Mouse (Mus musculus): Measurements from ENCODE around the gene 9530068E07Rik.
"Not testable (repeated sequence)": the region's sequence is repeated elsewhere in the genome, so short reads cannot be mapped to it uniquely, and the experiment has no call there.

Gene 9530068E07Rik

DNA sequence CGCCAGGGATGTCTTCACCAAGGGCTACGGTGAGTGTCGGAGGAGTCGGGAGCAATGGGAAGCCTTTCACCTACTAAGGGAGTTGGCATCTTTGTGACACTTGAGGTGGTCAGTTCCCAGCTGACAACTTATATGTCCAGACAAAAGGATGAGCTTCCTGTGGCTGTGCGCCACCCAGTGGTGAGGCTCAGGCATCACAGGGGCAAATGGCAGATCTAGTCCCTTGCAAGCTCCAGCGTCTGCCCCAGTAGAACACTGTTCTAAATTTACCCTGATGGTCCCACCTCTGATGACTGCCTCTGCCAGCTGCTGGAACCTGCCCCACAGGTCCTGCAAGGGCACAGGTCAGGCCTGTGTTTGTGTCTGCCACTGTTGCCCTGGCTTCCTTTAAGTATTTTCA is 21.9 kb upstream of the 9530068E07Rik start:
- DNase-seq = peak; percentile 63 to 76

DNA sequence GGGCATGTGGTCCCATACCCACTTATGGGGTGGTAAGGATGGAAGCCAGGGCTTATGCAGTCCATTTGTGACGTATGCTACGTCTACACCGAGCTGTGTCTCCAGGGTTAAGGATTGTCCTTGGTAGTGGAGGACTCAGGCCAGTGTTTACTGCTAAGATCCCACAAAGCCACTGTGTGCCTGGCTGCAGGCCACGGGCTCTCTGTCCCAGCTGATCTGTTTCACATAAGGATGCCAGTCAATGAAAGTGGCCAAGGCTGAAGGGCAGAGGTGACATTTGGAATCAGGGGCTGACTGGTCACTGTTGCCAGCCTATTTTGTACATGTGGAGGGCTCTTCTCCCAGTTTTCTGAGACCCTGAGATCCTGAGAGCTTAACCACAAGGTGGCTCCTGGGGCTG is 18.6 kb upstream of the 9530068E07Rik start:
- peak in 1 of 2 experiments; percentile 39 for DNase-seq

DNA sequence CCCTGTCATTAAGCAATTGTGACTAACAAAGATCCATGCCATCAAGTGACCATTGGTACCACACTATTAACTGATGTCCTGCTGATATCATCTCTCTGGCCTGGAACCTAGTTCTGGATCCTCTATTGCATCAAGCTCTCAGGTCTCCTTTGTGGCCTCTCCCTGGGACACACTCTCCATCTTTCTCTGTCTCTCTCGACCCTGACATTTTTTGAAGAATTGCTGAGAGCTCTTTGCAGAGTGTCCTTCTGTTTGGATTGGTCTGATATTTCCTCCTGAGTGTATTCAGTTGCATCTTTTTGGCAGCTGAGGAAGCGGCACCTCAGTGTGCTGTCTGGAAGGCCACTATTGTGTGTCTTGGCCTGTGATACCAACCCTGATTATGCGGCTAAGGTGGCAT is 17.0 kb upstream of the 9530068E07Rik start:
- no peak for DNase-seq

DNA sequence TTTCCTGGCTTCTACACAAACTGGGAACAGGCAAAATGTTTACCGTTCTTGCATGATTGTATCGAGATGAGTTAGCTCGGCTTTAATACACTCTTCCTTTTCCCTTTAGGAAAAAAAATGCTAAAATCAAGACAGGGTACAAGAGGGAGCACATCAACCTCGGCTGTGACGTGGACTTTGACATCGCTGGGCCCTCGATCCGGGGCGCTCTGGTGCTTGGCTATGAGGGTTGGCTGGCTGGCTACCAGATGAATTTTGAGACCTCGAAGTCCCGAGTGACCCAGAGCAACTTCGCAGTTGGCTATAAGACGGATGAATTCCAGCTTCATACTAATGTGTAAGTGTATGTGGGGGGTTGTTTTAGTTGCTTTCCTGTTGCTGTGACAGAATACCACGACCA is 12.5 kb upstream of the 9530068E07Rik start:
- DNase-seq = no peak

- no peak for DNase-seq
Measured at GRCm38 (mm10) chr11:52384667-52385066, 11.6 kb upstream of the 9530068E07Rik start.

DNA sequence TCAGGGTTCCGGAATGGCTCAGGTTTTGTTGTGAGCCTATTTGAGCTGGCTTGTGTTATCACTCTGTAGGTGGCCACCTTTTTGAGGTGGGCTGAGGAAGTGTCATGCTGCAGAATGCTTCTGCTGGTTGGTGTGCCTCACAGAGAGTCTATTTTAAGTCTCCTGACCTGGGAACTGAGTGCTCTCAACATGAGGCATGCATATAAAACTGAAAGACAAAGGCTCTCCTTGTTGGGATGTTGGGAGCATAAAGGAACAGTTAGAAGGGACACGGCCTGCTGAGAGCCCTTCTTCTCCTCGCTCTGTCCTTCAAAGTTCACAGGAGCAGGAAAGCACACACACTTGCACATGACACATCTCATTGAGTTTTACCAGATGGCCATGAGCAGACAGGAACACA is 9.3 kb upstream of the 9530068E07Rik start:
- no peak for DNase-seq

GRCm38 (mm10) chr11:52388150-52388549 is 8.1 kb upstream of the 9530068E07Rik start:
- DNase-seq = no peak

- not testable (repeated sequence) for DNase-seq
Measured at GRCm38 (mm10) chr11:52388979-52389378, 7.2 kb upstream of the 9530068E07Rik start.

GRCm38 (mm10) chr11:52389933-52390332 is 6.3 kb upstream of the 9530068E07Rik start:
- DNase-seq = no peak

DNA sequence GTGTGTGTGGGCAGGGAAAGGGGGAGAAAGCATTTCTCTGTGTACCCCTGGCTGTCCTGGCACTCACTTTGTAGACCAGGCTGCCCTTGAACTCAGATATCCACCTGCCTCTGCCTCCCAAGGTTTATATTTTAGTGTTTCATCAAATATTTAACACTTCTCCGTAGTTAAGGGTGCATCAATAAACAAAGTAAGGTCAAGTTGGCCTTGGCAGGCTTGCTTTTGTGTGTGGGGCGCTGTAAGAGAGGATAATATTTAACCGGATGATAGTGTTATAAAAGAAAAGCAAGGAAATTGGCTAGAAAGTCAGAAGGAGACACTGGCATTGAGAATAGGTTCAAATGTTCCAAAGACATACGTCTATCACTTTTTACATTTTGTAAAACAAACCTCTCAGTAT is 1.7 kb upstream of the 9530068E07Rik start:
- no peak for DNase-seq

- no peak for DNase-seq
Measured at GRCm38 (mm10) chr11:52395343-52395742, 885 bp upstream of the 9530068E07Rik start.

DNA sequence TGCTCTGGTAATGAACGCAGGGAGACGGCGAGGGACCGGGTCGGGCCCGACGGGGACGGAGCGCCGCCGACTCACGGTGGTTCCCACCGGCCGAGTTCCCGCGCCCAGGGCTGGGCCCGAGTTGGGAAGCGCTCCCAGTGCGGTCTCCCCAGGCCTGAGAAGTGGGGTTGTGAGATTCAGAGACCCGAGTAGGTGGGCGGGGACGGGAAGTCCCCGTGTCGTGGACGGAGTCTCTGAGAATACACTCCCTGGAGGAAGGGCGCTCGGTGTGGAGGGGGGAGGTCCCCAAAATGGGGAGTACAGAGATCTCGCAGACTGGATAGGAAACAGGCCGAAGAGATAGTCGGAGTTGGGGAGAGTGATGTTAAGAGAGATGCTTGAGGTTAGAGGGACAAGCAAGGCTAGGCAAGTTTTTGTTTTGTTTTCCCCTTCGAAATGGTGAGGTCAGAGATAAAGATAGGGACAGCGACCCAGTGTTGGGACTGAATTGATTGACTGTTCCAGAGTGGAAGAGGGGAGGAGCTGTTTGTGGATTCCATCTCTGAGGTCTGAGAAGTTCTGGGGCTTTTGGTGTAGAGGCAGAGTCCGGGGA is 465 bp downstream of the 9530068E07Rik start:
- DNase-seq = no peak

- no peak for DNase-seq
Measured at GRCm38 (mm10) chr11:52397385-52397987, 1.3 kb downstream of the 9530068E07Rik start.

DNA sequence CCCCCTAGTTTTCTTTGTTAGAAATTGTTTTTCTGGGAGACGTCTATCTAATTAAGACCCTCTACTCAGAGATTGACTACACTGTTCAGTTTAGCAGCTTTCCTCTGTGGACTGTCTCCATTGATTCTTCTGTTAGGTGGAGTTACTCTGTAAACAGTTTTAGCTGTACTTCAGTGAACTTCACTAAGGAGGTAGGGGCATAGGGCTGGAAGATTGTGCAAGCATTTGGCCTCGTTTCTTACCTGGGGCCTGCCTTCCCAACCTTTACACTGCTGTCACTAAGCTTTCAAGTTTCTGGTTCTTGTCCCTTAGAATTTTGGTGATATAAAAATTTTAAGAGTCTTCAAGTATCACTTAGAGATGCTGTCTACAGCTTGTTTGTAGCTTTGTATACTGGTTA is 5.2 kb downstream of the 9530068E07Rik start:
- no peak for DNase-seq

- no peak for DNase-seq
Measured at GRCm38 (mm10) chr11:52402566-52402965, 6.3 kb downstream of the 9530068E07Rik start.

GRCm38 (mm10) chr11:52404209-52404608 is 8.0 kb downstream of the 9530068E07Rik start:
- DNase-seq = no peak

DNA sequence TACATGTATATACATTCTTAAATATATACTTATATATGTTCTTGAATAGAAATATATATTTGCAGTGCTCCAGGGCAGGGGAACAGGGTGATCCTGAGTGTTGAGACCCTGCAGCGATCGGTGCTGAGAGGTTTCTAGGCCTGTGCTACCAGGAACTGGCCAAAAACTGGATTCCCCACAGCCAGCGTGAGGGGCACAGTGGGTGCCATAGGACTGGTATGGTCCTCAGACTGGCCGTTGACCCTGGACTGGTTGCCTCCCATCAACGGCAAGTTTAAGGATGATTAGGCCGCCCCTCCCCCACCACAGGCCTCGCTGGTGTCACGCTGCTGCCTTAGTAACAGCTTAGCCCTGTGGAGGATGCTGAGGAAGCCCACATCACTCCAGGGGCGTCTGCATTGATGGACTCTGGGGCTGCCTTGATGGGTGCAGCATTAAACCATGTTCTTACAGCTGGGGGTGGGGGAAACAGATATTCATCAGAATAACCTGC is 9.0 kb downstream of the 9530068E07Rik start:
- DNase-seq = no peak

DNA sequence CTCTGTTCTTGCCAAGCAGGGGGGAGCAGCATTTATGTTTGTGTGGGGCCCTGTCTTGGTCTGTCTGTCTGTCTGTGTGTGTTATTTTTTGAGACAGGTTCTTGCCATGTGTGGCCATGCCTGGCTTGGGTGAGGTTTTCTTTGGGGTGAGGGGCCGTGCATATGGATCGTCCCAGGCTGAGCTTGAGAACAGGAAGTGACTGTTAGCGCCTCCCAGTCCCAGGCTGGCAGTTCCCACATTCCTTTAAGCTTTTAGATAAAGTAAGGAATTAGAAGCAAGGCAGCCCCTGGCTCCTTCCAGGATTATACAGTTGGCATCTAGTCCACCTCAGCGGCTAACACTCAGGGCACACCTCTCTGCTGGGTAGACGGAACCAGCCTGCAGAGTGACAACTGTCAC is 13.1 kb downstream of the 9530068E07Rik start:
- DNase-seq = no peak

DNA sequence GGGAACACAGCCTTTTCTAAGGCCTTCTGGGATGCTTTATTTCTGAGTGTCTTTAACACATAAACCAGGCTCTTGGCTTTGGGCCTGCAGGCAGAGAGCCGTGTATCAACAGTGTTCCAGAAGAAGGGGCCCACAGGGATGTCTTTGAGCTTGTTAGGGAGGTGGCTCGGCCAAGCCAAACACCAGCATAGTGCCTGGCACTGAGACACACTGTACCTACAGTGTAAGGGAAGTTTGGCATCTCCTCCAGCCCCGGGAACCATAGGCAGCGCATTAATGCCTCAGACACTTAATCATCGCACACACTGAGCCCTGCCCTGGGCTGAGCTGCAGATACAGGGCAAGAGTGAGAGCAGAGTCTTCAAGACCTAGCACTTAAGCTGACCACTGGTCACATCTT is 22.1 kb downstream of the 9530068E07Rik start:
- no peak for DNase-seq

DNA sequence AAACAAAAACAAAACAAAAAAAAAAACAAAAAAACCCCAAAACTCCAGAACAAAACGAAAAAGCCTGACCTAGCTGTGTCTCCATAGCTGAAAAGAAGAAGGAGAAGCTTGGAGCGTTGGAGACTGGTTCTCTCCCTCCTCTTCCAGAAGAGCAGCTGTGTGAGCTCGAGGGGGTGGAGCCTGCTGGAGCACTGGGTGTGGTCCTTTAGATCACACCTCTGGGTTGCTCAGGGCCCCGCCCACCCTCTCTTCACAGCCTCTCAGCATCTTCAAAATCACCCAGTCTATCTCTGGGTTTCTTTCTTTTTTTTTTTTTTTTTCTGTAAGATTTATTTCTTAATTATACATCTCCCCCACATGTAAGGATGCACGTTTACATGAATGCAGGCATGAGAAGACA is 23.0 kb downstream of the 9530068E07Rik start:
- no peak for DNase-seq

- no peak for DNase-seq
Measured at GRCm38 (mm10) chr11:52419861-52420260, 23.6 kb downstream of the 9530068E07Rik start.

- DNase-seq = no peak
Measured at GRCm38 (mm10) chr11:52420296-52421052, 24.2 kb downstream of the 9530068E07Rik start.

DNA sequence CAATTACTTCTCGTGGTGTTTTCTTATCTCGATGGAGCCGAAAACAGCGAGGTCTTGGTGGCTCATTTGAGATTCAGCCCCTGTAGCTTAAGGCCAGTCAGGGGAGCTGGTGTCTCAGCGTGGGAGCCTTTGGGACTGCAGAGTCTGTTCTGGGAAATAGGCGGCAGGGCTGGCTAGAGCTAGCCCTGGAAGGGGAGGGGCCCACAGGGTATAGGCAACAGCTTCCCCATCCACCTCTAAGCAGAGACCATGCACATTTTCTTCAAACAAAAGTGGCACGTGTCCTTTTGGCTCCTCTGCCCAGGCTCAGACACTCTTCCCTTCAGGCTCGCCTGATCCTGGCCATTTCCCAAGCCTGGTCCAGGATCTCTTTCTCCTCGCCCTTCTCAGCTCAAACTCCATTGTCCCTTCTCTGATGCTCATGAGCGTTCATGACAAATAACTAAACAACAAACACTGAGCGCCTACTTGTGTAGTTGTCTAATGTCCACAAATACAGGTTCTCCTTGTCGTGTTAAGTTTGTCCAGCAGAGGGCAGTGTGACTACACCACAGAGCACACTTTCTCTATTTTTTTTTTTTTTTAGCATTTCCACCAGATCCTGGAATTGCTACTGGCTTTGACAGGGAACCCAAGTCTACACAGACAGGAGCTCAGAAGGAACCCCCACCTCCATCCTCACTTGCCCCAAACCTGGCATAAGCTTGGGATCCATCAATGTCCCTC is 25.0 kb downstream of the 9530068E07Rik start:
- peak; percentile 62 to 84 for DNase-seq

All from cerebellum, postnatal 25 days (tissue).